Mouse (Mus musculus) cerebellum, adult 18-20 months (tissue): ENCODE measurements around the gene Gm10912.
"Not testable (repeated sequence)": the region's sequence is repeated elsewhere in the genome, so short reads cannot be mapped to it uniquely, and the experiment has no call there.

Experiments
- DNase-seq, 2 experiments: peaks; one replicate each; pipeline ENCODE4 v3.0.0; 2021

The Gm10912 gene

DNA sequence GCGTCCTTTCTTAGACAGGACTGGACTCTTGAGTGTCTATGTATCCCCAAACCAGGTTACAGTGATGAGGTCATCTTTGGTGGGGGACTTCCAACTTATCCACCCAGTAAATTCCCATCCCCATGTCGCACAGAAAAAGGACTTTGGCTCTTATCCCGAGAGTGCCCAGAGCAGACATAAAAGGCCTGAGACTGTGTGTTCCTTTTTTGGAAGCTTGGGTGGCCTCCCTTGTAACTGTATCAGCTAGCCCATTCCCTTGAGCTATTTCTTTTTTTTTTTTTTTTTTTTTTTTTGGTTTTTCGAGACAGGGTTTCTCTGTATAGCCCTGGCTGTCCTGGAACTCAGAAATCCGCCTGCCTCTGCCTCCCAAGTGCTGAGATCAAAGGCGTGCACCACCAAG, at the start of gene Gm10912:
Gene Gm10912, plus strand, starts transcription at position 301 of the 400 bp plus-strand sequence.
- not testable (repeated sequence) for DNase-seq

DNA sequence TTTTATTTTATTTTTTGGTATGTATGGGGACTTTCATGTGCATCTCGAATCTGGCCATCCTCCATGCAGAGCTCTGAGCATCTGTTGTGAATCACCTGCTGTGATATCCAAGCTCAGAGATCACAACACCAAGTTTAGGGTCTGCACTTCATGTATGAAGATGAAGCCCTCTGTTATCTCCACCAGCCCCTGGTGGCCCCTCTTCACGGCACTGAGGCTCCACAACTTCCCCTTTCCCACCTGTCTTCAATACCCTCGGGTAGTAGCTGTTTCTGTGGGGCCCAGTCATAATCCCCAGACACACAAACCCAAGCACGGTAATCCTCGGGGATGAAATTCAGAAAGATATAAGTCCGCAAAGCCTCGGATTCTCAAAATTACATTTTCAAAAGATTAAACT, 42.5 kb upstream of the Gm10912 start:
- DNase-seq: no peak

DNA sequence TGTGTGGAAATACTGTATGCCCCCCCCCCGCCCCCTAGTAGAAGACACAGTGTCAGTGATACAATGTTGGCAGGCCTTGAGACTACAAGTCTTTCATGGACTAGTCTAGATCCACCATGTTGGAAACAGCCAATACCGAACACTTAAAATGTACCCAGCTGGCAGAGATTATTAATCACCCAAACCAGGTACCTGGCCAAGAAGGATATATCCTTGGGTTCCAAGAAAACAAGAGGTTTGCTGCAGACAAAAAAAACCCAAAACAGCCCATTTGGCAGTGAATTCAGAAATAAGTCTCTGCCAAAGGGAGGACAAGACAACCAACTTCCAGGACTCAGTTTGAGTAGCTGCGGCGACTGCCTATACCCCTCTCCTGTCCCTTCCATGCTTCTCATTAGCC, 41.0 kb upstream of the Gm10912 start:
- DNase-seq: no peak

- peak; percentile 84 to 93 for DNase-seq
These were observed 38.0 kb upstream of the Gm10912 start, which contains the start of gene Fbxo3 for GRCm38 (mm10) chr2:104027458-104028138. TSS of gene Fbxo3 (plus strand) at chr2:104027721.

DNA sequence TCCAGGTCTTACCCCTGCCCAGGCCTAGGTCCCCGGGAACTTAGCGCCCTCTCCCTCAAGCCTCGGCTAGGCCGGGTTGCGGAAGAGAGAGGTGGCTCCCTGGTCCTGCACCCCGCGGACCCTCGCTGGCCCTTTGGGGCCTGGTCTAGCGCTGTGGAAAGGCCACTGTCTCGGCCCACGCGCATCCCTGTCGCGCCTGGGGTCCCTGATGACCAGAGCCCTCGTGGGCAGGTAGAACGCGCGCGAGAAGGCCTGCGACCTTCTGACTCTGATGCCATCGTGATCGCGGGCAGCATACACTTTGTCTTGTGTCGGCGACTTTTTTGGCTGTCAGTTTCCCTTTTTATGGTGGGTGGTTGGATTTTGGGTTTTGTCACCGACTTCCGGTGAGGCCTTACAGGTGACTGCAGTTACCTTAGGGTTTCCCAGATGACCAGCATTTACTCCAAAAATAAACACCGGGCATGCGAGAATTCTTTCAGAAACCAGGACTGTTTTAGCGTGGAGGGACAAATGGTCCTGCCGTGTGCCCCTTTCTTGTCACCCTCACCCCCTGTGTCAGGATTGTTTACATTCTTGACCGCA, 37.4 kb upstream of the Gm10912 start, which contains the start of gene 4931422A03Rik:
Gene 4931422A03Rik, minus strand, starts transcription at position 223 of the 585 bp plus-strand sequence.
- no peak for DNase-seq

DNA sequence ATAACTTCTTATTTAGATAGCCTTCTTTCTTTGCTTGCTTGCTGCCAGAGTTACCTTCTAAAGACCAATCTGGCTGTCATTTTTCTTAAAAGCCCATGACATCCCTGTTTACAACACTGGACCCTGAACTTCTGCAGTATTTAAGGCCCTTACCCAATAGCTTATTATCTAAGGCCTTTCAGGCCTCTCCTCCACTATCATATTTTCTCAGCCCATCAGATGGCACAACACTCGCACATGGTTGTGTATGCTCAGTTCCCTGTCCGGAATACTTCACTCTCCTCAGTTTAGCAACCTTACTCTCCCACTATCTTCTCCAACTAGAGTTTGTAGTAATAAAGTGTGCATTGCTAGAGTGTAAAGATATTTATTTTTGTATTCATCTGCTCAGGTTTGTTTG, 36.6 kb upstream of the Gm10912 start:
- DNase-seq: no peak

GRCm38 (mm10) chr2:104030381-104030780, 35.2 kb upstream of the Gm10912 start:
- DNase-seq: no peak

GRCm38 (mm10) chr2:104032056-104032455, 33.6 kb upstream of the Gm10912 start:
- DNase-seq: no peak

- peak; percentile 67 to 73 for DNase-seq
These were observed 30.7 kb upstream of the Gm10912 start for GRCm38 (mm10) chr2:104034832-104035472.

- DNase-seq: peak in 1 of 2 experiments; percentile 18
These were observed 30.0 kb upstream of the Gm10912 start for GRCm38 (mm10) chr2:104035595-104035994.

GRCm38 (mm10) chr2:104036316-104036715, 29.3 kb upstream of the Gm10912 start:
- DNase-seq: no peak

DNA sequence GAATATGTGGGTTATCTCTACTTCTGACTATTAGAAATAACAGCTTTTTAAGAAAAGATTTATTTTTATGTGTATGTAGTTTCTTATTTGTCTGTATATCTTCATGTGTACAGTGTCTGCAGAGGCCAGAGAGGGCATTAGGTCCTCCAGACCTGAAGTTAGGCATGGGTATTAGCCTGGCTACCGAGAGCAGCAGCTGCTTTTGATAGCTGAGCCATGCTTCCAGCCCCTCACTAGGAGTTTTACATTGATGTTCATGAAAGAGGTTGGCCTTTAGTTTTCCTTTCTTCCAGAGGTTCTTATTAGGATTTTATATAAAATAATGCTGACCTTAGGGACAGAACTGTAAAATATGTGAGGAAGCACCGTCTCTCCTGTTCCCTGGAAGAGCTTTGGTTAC, 27.4 kb upstream of the Gm10912 start:
- no peak for DNase-seq

GRCm38 (mm10) chr2:104041632-104042031, 24.0 kb upstream of the Gm10912 start:
- DNase-seq: no peak

GRCm38 (mm10) chr2:104042766-104043165, 22.9 kb upstream of the Gm10912 start:
- DNase-seq: no peak

GRCm38 (mm10) chr2:104043624-104044478, 21.8 kb upstream of the Gm10912 start:
- no peak for DNase-seq

- DNase-seq: no peak
These were observed 21.0 kb upstream of the Gm10912 start for GRCm38 (mm10) chr2:104044479-104045080.

DNA sequence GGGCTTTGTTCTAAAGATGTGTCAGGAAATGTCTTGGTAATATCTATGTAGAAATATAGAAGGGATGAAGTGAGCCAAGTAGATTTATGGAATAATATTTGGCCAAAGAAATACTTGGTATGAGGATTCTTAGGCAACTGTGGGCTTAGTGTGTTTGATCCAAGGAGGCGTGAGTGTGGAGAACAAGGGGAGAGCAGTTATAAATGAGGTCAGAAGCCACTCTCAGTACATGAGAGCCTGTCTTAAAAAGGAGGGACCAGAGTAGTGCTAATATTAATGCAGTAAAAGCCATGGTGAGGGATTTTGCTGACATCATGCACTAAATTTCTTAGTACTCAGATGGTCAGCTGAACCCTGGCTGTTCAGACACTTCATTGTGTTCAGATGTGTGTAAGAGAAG, 7.2 kb upstream of the Gm10912 start:
- DNase-seq: no peak

- no peak for DNase-seq
These were observed 6.7 kb upstream of the Gm10912 start for GRCm38 (mm10) chr2:104058954-104059353.

- no peak for DNase-seq
These were observed 5.8 kb upstream of the Gm10912 start for GRCm38 (mm10) chr2:104059786-104060185.

DNA sequence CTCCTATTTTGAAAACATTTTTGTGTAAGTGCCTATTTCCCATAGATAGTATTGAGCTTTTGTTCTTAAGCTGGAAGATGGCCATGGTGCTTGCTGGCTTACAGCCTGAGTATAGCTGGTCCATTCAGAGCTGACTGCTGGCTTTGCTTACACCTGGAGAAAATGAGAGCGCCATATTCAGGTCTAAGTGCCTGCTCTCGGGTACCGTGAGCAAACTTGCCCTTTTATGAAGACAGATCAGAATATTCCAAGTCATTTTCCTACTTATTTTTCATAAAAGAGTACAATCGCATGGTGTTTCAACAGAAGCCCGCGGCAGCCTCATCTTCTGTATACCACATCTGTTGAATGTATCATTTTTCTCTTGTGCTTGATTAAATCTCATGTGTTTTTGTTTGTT, 4.6 kb upstream of the Gm10912 start:
- DNase-seq: no peak

DNA sequence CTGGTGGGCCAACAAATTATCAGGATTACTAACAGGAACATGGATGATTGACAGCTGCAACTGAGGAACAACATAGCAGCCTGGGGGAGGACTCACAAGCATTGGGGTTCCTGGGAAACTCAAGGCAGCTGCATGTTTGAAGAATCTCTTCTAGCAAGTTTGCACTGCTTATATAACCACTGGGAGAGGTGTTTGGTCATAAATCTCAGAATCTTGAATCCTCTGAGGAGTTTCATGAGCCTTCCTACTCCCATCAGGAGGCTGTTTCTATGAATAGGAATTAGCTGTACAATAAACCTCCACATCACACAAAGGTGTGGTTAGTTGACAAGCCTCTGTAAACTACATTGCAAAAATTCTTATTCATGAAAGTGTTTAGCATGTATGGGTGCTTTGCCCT, 3.0 kb upstream of the Gm10912 start:
- no peak for DNase-seq

GRCm38 (mm10) chr2:104064152-104064551, 1.5 kb upstream of the Gm10912 start:
- no peak for DNase-seq

GRCm38 (mm10) chr2:104068450-104068849, 2.8 kb downstream of the Gm10912 start, which contains the start of gene Gm10799:
TSS of gene Gm10799 (minus strand) at chr2:104068550.
- not testable (repeated sequence) for DNase-seq
